Mouse (Mus musculus) E14TG2a.4 (cell line): ENCODE data around the gene Gpr157.

ENCODE experiments used
- CTCF ChIP-seq: conservative IDR thresholded peaks from 2 replicates; pipeline ENCODE4 v1.5.1; 2014; ENCODE audit warnings: low read length
- NANOG ChIP-seq: IDR thresholded peaks from 2 replicates; pipeline ENCODE4 v1.6.1; 2014; ENCODE audit warnings: borderline replicate concordance, low read length, mixed read lengths
- POU5F1 ChIP-seq: IDR thresholded peaks from 2 replicates; pipeline ENCODE4 v1.6.1; 2014; ENCODE audit warnings: low read length, borderline replicate concordance

- TF ChIP-seq CTCF (no peak), NANOG (no peak), POU5F1 (no peak)
These were observed 9.1 kb downstream of the Gpr157 start for GRCm38 (mm10) chr4:150096309-150096708.
